Mouse (Mus musculus): ENCODE measurements around the gene Mecom. TPM values are rescaled to one million over a fixed set of nuclear protein-coding genes. Genes with fewer than 3 reads are reported as not detected.
"Not testable (repeated sequence)": the region's sequence is repeated elsewhere in the genome, so short reads cannot be mapped to it uniquely, and the experiment has no call there.

The Mecom gene
- polyA plus RNA-seq, 1 experiment = 0.47 TPM

- H3K36me3 ChIP-seq (ENCODE audit: control insufficient read depth, insufficient read depth, low read length) = no peaks in the 10 kb centered on the region
- no peak for DNase-seq (ENCODE audit: low read depth in 1 of 2, low spot score in 2 of 2)
- WGBS = 73% methylated on average over 13 of the region's 13 CpGs
- H3K4me1 ChIP-seq (ENCODE audit: control insufficient read depth, insufficient read depth, insufficient read length) = no peaks in the 10 kb centered on the region
- H3K27me3 ChIP-seq (ENCODE audit: control insufficient read depth, insufficient read depth, low read length) = no peaks in the 10 kb centered on the region
- TF ChIP-seq POLR2A (IDR thresholded peaks at IDR 0.05; ENCODE audit: low read depth, low read length) = no peak
- no peak for TF ChIP-seq CTCF (IDR thresholded peaks at IDR 0.05; ENCODE audit: extremely low read depth, insufficient read depth, insufficient read length, insufficient replicate concordance)
- no peak overlapping the region for H3K4me3 ChIP-seq (ENCODE audit: extremely low read depth, insufficient read depth, insufficient read length)
- no peak overlapping the region for H3K27ac ChIP-seq (ENCODE audit: insufficient read depth, low read length)
Observed at GRCm38 (mm10) chr3:30546366-30546765, 1.4 kb downstream of the Mecom start.

DNA sequence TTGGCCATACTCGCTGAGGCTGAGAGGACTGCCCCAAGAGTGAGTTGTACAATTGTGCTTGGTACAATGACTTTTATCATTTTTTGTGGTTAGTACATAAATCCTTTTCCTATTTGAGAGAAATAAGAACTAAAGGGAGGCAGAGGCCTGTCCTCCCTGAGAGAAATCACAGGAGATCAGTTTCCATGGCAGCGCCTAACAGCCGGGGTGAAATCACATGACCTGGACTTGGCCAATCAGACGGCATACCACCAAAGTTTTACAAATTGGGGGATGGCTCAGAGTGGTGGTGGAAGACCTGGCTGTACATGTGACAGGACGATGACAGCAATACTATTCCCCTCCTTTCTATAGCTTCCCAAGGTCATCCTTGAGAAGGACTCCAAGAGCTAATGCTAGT is 2.6 kb downstream of the Mecom start:
- WGBS = 90% methylated on average over 5 of the region's 5 CpGs
- no peak overlapping the region for H3K4me3 ChIP-seq (ENCODE audit: extremely low read depth, insufficient read depth, insufficient read length)
- no peaks in the 10 kb centered on the region for H3K4me1 ChIP-seq (ENCODE audit: control insufficient read depth, insufficient read depth, insufficient read length)
- DNase-seq (ENCODE audit: low read depth in 1 of 2, low spot score in 2 of 2) = no peak
- H3K27me3 ChIP-seq (ENCODE audit: control insufficient read depth, insufficient read depth, low read length) = no peaks in the 10 kb centered on the region
- H3K36me3 ChIP-seq (ENCODE audit: control insufficient read depth, insufficient read depth, low read length) = no peaks in the 10 kb centered on the region
- no peak overlapping the region for H3K27ac ChIP-seq (ENCODE audit: insufficient read depth, low read length)
- TF ChIP-seq CTCF (IDR thresholded peaks at IDR 0.05; ENCODE audit: extremely low read depth, insufficient read depth, insufficient read length, insufficient replicate concordance) (no peak), POLR2A (IDR thresholded peaks at IDR 0.05; ENCODE audit: low read depth, low read length) (no peak)

GRCm38 (mm10) chr3:30544305-30544704 is 3.5 kb downstream of the Mecom start:
- Histone ChIP-seq H3K27me3 (ENCODE audit: control insufficient read depth, insufficient read depth, low read length) (no peaks in the 10 kb centered on the region), H3K36me3 (ENCODE audit: control insufficient read depth, insufficient read depth, low read length) (no peaks in the 10 kb centered on the region), H3K27ac (ENCODE audit: insufficient read depth, low read length) (no peak overlapping the region), H3K4me1 (ENCODE audit: control insufficient read depth, insufficient read depth, insufficient read length) (no peaks in the 10 kb centered on the region), H3K4me3 (ENCODE audit: extremely low read depth, insufficient read depth, insufficient read length) (no peak overlapping the region)
- no peak for TF ChIP-seq CTCF (IDR thresholded peaks at IDR 0.05; ENCODE audit: extremely low read depth, insufficient read depth, insufficient read length, insufficient replicate concordance)
- TF ChIP-seq POLR2A (IDR thresholded peaks at IDR 0.05; ENCODE audit: low read depth, low read length) = no peak
- 82% methylated on average over 5 of the region's 5 CpGs for WGBS
- no peak for DNase-seq (ENCODE audit: low read depth in 1 of 2, low spot score in 2 of 2)

DNA sequence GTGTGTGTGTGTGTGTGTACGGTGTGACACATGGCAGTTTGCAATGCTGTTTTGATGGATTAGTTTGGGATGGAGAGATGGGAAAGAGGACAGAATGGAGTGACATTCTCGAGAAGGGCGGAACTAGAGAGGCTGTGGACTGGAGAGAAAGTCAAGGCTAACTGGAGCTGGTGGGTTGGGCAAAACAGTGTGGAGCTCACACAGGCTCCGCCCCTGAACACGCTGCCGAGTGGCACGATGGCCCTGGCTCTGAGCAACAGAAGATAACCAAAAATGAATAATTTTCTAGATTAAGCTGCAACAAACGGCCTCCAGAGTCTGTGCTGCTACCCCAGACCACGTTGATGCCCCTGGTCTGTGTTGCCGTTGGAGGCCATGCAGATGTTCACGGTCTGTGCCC is 12.0 kb downstream of the Mecom start:
- H3K4me1 ChIP-seq (ENCODE audit: control insufficient read depth, insufficient read depth, insufficient read length) = no peaks in the 10 kb centered on the region
- TF ChIP-seq POLR2A (IDR thresholded peaks at IDR 0.05; ENCODE audit: low read depth, low read length) (no peak), CTCF (IDR thresholded peaks at IDR 0.05; ENCODE audit: extremely low read depth, insufficient read depth, insufficient read length, insufficient replicate concordance) (no peak)
- no peak overlapping the region for H3K4me3 ChIP-seq (ENCODE audit: extremely low read depth, insufficient read depth, insufficient read length)
- H3K36me3 ChIP-seq (ENCODE audit: control insufficient read depth, insufficient read depth, low read length) = no peaks in the 10 kb centered on the region
- DNase-seq (ENCODE audit: low read depth in 1 of 2, low spot score in 2 of 2) = no peak
- no peak overlapping the region for H3K27ac ChIP-seq (ENCODE audit: insufficient read depth, low read length)
- no peaks in the 10 kb centered on the region for H3K27me3 ChIP-seq (ENCODE audit: control insufficient read depth, insufficient read depth, low read length)
- 87% methylated on average over 11 of the region's 11 CpGs for WGBS

DNA sequence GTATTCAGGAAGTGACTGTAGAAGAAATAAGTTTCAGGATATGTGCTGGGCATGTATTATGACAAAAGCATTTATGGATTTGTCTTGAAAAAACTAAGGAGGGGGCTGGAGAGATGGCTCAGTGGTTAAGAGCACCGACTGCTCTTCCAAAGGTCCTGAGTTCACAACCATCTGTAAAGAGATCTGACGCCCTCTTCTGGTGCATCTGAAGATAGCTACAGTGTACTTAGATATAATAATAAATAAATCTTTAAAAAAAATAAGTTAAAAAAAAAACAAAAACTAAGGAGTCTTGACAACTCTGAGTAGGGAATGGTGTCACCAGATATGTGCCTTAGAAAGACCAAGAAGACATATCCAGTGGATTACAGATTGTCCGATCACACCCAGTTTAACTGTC is 27.1 kb downstream of the Mecom start:
- DNase-seq (ENCODE audit: low read depth in 1 of 2, low spot score in 2 of 2); H3K27ac ChIP-seq (ENCODE audit: insufficient read depth, low read length); H3K27me3 ChIP-seq (ENCODE audit: control insufficient read depth, insufficient read depth, low read length); H3K36me3 ChIP-seq (ENCODE audit: control insufficient read depth, insufficient read depth, low read length); H3K4me1 ChIP-seq (ENCODE audit: control insufficient read depth, insufficient read depth, insufficient read length); H3K4me3 ChIP-seq (ENCODE audit: extremely low read depth, insufficient read depth, insufficient read length): not testable (repeated sequence)
- 52% methylated on average over 3 of the region's 3 CpGs for WGBS

DNA sequence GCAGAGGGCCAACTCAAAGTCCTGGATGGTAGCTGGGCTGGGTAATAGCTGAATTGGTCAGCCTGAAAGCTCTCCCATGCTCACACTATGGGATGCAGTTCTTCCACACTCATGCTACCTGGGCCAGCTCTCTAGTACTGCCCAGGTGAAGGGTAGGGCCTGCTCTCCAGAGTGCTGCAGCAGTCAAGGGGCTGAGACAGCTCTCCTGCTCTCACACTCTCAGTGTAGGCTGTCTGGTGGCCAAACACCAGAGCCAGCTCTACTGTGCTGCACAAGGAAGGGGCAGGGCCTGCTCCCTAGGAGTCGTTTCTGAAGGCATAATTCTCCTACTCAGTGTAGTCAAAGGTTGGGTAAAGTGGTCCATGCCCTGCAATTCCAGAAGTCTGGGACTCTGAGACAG is 28.4 kb downstream of the Mecom start:
- DNase-seq (ENCODE audit: low read depth in 1 of 2, low spot score in 2 of 2) = no peak
- H3K27ac ChIP-seq (ENCODE audit: insufficient read depth, low read length) = no peak overlapping the region
- H3K36me3 ChIP-seq (ENCODE audit: control insufficient read depth, insufficient read depth, low read length) = no peaks in the 10 kb centered on the region

DNA sequence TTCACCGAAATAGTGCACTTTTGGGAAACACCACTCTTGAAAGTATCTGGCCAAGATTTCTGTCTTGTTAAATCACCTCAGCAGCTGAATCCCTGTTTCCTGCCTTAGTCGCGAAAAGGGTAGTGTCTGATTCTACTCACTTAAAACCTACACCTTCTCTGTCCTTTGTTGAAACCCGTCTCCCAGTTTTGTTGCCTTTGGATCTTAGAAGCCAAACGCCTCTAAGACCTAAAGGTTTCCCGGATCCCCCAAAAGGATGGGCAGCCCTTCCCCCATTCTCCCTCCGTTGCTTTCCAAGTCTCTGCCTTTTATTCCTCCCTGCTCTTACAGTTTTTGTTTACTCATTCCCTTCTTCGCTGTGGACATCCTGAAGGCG is 32.0 kb downstream of the Mecom start:
- H3K36me3 ChIP-seq (ENCODE audit: control insufficient read depth, insufficient read depth, low read length) = no peaks in the 10 kb centered on the region
- no peak overlapping the region for H3K27ac ChIP-seq (ENCODE audit: insufficient read depth, low read length)
- no peak for TF ChIP-seq POLR2A (IDR thresholded peaks at IDR 0.05; ENCODE audit: low read depth, low read length)
- TF ChIP-seq CTCF (IDR thresholded peaks at IDR 0.05; ENCODE audit: extremely low read depth, insufficient read depth, insufficient read length, insufficient replicate concordance) = no peak
- DNase-seq (ENCODE audit: low read depth in 1 of 2, low spot score in 2 of 2) = no peak
- peaks cover 21% of the 10 kb centered on the region for H3K27me3 ChIP-seq (ENCODE audit: control insufficient read depth, insufficient read depth, low read length)
- 43% methylated on average over 9 of the region's 9 CpGs for WGBS
- H3K4me3 ChIP-seq (ENCODE audit: extremely low read depth, insufficient read depth, insufficient read length) = no peak overlapping the region
- peaks cover 4% of the 10 kb centered on the region; the same call in 1 of the 2 replicates for H3K4me1 ChIP-seq (ENCODE audit: control insufficient read depth, insufficient read depth, insufficient read length)

More for the DNA sequence above, 28.4 kb downstream of the Mecom start:
- H3K4me1 ChIP-seq (ENCODE audit: control insufficient read depth, insufficient read depth, insufficient read length) = peaks cover under 1% of the 10 kb centered on the region; the same call in 1 of the 2 replicates
- H3K27me3 ChIP-seq (ENCODE audit: control insufficient read depth, insufficient read depth, low read length) = peaks cover 10% of the 10 kb centered on the region
- 71% methylated on average over 1 of the region's 1 CpGs for WGBS
- no peak for TF ChIP-seq CTCF (IDR thresholded peaks at IDR 0.05; ENCODE audit: extremely low read depth, insufficient read depth, insufficient read length, insufficient replicate concordance)
- TF ChIP-seq POLR2A (IDR thresholded peaks at IDR 0.05; ENCODE audit: low read depth, low read length) = no peak
- H3K4me3 ChIP-seq (ENCODE audit: extremely low read depth, insufficient read depth, insufficient read length) = no peak overlapping the region
